Mouse (Mus musculus): Measurements from ENCODE around the gene Bace2. TPM values are rescaled to one million over a fixed set of nuclear protein-coding genes. Genes with fewer than 3 reads are reported as not detected.
A peak's percentile ranks its signal among the peaks of the same experiment; 100 is the strongest.

The Bace2 gene
- polyA plus RNA-seq (2017; shearing (Covaris generic)): 1 to 10 TPM; 1.4 to 4.3 (median 3.6) TPM

DNA sequence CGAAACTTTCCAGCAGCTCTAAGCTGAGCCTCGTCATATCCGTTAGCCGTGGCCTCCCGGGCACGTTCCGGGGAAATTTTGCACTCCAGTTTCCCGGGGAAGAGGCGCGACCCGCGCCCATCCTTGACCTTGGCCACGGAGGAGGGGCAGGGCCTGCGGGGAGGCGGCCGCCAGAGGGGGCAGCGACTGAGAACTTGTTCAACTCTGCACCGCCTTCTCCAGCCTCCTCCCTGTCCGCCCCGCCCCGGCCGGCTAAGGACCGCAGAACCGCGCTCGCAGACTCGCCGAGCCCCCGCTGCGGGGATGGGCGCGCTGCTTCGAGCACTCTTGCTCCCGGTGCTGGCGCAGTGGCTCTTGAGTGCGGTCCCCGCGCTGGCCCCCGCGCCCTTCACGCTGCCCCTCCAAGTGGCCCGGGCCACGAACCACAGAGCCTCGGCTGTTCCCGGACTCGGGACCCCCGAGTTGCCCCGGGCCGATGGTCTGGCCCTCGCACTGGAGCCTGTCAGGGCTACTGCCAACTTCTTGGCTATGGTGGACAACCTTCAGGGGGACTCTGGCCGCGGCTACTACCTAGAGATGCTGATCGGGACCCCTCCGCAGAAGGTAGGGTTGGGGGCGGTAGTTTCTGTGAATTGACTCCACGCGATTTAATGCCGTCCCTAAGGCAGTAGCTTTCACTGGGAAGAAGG is at the start of gene Bace2:
Gene Bace2 (plus strand): TSS at position 244 of the 689 bp plus-strand sequence.
- ATAC-seq: peak; percentile 54

- no peak for ATAC-seq
These were observed 48.9 kb upstream of the Bace2 start for GRCm38 (mm10) chr16:97307594-97307993.

DNA sequence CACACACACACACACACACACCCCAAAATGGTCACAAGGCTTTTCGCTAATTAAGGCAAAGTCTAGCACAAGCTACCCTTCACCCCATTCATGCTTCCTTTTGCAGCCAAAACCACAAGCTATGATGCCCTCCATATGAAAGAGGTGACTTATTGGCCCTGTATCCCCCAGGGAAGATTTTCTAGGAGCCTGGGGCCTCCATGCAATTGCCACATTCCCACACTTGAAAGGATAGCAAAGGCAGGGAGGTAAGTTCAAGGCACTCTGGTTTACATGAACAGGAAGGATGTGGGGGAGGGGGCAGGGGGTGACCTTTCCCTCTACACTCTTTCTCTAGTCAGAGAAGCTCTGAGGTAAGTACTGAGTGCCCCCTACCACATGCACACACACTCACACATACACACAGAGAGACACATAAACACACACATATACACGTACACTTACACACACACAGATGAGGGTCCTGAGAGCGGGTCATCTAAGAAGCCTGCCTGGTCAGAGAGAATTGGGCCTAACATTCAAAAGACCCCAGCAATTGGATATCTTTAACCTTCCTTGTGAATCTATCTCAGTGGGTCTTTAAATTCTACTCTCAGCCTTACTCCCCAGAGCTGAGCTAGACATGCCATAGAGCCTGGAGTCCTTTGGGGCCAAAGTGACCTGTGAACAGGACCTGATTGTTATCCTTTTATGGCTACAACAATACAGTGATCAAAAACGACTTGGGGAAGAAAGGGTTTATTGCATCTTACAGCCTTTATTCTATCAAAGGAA is 46.6 kb upstream of the Bace2 start:
- ATAC-seq: peak; percentile 67

DNA sequence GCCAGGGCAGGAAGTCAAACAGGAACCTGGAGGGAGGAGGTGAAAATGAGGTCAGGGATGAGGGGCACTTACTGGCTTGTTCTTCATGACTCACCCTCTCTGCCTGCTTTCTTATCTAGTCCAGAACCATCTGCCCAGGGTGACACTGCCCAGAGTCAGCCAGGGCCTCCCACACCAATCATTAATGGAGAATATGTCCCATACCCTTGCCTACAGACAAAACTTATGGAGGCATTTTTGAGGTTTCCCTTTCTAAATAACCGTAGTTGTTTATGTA is 46.0 kb upstream of the Bace2 start:
- ATAC-seq: peak; percentile 74

GRCm38 (mm10) chr16:97312960-97313686 is 43.4 kb upstream of the Bace2 start:
- ATAC-seq: peak; percentile 50

DNA sequence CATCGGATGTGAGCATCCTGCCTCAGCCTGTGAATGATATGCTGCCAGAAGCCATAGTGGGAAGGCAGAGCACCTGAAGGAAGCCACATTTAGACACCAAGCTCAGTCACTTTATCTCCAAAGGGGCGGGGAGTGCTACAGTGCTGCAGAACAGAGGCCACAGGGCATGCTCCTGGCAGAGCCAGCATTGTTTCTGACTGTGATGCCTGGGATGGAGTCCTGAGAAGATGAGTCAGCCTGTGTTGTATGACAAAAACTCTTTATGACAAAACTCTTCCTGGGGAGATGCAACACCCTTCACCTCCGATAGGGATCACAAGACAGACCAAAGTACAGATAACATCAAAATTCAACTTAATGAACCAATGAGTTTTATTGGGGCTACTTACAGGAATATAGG is 35.0 kb upstream of the Bace2 start:
- no peak for ATAC-seq

GRCm38 (mm10) chr16:97322604-97323003 is 33.9 kb upstream of the Bace2 start:
- ATAC-seq: no peak

GRCm38 (mm10) chr16:97325975-97326374 is 30.6 kb upstream of the Bace2 start:
- peak; percentile 52 for ATAC-seq

- ATAC-seq: no peak
These were observed 27.9 kb upstream of the Bace2 start for GRCm38 (mm10) chr16:97328602-97329001.

GRCm38 (mm10) chr16:97353013-97353412 is 3.5 kb upstream of the Bace2 start:
- ATAC-seq: no peak

DNA sequence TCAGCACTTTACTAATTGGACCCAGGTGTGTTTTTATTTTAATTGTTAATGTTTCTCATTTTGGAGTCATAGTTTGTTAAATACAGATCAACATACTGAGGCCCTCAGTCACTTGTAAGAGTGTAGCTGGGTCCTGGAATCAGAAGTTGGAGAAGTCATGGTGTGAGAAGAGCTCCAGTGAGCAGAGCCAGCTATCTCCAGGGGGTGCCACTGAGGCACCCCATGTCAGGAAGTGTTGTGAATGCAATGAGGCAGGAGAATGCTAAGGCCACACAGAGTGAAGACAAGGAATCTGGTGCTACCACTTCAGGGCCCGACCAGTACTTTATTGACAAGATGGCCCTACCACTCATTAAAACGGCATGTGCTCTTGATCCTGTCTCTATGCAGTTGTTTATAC is 1.9 kb upstream of the Bace2 start:
- no peak for ATAC-seq

DNA sequence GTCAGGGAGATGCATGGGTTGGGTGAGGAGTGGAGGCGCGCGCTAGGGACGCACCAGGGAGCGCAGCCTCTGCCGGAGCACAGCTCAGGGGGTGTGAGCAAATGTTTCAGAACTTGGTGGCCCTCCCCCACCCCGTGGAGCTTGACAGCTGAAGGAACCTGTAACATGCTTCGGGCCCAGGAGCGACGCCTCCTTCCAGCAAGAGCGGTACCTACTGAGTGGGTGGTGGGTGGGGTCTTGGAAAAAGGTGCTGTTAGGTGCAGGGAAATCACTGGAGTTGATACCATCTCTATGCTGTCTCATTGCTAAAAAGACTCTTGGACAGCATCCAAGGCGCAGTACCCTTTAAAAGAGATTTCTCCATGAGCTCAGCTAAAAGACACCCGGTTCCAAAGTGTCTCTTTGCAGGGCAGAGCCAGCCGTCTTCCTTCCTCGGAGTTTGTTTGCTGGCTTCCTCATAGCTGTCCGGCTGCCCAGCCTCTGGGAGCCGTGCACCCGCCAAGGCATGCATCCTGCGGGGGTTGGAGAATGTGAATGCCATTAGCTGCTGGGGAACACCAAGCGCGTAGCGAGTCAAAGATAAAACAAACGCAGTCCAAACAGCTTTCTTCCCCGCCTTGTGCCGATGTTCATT is 763 bp downstream of the Bace2 start:
- ATAC-seq: peak; percentile 66

- no peak for ATAC-seq
These were observed 5.8 kb downstream of the Bace2 start for GRCm38 (mm10) chr16:97362231-97362888.

DNA sequence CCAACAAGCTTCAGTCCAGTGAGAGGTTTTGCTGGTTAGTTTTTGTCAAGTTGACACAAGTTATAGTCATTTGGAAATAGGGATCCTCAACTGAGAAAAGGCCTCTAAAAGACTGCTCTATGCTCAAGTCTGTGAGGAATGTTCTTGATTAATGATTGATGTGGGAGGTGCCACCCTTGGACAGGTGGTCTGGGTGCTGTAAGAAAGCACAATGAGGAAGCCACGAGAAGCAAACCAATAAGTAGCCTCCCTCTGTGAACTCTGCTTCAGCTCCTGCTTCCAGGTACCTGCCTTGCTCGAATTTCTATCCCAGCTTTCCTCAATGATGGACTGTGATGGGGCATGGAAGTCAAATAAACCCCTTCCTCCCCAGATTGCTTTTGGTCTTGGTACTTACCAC is 9.6 kb downstream of the Bace2 start:
- ATAC-seq: no peak

DNA sequence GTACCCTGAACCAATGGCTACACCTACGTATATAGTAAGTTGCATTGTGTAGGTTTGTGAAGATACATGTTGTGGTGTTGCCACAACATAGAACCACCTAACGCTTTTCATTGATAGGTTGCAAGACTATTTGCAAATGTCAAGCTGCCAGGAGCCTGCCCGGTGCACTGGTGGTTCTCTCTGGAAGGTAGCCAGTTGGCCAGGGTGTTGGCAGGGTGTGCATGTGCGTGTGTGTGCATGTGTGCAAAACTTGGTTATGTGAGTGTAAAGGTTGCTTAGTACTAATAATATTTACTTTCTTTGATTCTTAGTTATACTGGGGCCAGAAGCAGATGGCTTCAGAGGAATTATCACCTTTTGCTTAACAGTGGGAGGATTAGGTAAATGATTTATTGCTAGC is 13.7 kb downstream of the Bace2 start:
- no peak for ATAC-seq

DNA sequence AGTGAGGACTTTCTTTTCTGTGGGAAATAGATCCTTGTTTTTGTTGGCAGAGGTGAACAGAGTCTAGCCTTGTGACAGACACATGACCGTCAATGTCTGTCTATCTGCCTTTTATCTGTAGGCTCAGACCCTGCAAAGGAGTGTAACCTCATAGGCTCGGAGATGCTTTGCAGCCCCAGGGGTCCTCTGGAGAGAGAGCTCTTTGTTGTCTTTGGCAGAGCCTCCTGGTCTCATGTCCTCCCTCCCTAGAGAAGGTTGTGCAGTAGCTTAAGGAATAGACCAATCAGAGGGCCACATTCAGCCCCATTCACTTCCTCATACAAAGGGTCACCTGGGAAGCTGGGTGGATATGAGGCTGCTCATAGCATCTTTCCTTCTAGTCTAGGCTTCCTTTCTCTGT is 31.4 kb downstream of the Bace2 start:
- no peak for ATAC-seq

DNA sequence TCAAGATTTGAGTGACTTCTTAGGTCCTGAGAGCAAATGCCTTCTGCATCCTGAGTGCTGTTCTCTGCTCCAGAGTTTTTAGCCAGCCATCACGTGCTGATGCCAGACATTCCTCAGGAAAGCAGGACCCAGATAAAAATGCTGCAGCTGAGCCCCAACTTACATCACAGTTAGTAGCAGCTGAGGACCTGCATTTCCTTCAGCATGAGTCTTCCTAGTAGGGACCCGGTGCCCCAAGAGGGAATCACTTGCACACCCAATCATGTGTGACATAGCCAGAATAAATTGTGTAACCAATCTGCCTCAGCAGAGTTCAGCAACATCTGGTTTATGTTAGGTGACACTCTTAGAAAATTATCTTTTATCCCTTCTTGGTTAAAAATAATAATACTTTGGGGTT is 34.7 kb downstream of the Bace2 start:
- no peak for ATAC-seq

- ATAC-seq: no peak
These were observed 35.3 kb downstream of the Bace2 start for GRCm38 (mm10) chr16:97391701-97392384.

GRCm38 (mm10) chr16:97396436-97396835 is 39.9 kb downstream of the Bace2 start:
- ATAC-seq: no peak

- no peak for ATAC-seq
These were observed 41.5 kb downstream of the Bace2 start for GRCm38 (mm10) chr16:97397945-97398531.

DNA sequence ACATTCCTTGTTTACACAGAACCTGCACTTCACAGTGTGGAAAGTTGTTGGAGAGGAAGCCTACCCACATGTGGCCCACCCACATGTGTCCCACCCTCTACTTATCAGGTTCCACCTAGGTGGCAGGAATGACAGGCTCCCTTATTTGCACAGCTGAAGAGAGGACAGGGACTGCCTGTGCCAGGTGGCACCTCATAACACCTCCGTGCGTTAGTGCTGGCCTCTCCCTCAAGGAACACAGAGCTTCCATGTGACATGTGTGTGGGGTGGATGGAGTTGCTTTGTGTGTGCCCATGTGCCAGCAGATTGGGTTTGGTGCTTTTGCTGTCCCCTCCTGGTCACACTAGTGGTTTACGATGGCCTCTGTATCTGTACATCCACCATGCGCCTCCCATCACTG is 43.4 kb downstream of the Bace2 start:
- ATAC-seq: no peak

DNA sequence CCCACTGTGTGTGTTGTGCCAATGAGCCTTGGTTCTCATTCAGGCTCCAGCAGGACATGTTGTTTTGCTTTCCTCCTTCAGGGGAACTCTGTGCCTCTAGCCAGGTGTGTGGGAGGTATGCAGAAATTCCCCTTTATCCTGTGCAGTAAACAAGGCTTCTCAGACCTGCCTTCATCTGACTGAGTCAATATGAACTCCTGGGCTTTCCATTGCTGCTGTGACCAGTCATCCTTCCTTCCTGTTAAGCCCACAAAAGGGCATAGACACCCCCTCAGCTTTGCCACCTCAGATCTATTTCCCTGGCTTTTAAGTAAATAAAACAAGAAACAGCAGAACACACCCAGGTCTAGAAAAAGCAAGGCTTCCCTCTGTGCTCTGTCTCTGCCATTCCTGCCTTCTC is 45.2 kb downstream of the Bace2 start:
- ATAC-seq: peak; percentile 84
